Mouse (Mus musculus) 3134 (cell line): ENCODE measurements around the gene Nfil3.

Source experiments
- DNase-seq: peaks from one replicate; pipeline ENCODE4 v3.0.0-alpha.2; 2011; ENCODE audit warnings: low spot score; ENCODE audit not compliant: insufficient read length; ENCODE audit errors: extremely low read depth

Gene Nfil3

GRCm38 (mm10) chr13:52982703-52983102 lies 1.8 kb upstream of the Nfil3 start:
- DNase-seq = peak; percentile 69

GRCm38 (mm10) chr13:52981441-52982281 lies 788 bp upstream of the Nfil3 start:
- no peak for DNase-seq

GRCm38 (mm10) chr13:52980211-52980950 lies 492 bp downstream of the Nfil3 start:
- peak; percentile 84 for DNase-seq

GRCm38 (mm10) chr13:52979331-52980051 lies 1.4 kb downstream of the Nfil3 start:
- no peak for DNase-seq

GRCm38 (mm10) chr13:52978321-52978981 lies 2.4 kb downstream of the Nfil3 start:
- DNase-seq = peak; percentile 65

GRCm38 (mm10) chr13:52977757-52978156 lies 3.1 kb downstream of the Nfil3 start:
- DNase-seq = no peak

- DNase-seq = no peak
Observed at GRCm38 (mm10) chr13:52977221-52977609, 3.7 kb downstream of the Nfil3 start.

- DNase-seq = peak; percentile 59
Observed at GRCm38 (mm10) chr13:52976510-52977220, 4.2 kb downstream of the Nfil3 start.

- DNase-seq = no peak
Observed at GRCm38 (mm10) chr13:52976130-52976509, 4.8 kb downstream of the Nfil3 start.

GRCm38 (mm10) chr13:52974676-52975075 lies 6.2 kb downstream of the Nfil3 start:
- no peak for DNase-seq

- DNase-seq = peak; percentile 38
Observed at GRCm38 (mm10) chr13:52973427-52973826, 7.4 kb downstream of the Nfil3 start.

- DNase-seq = no peak
Observed at GRCm38 (mm10) chr13:52972626-52973025, 8.2 kb downstream of the Nfil3 start.

GRCm38 (mm10) chr13:52970876-52971275 lies 10.0 kb downstream of the Nfil3 start:
- no peak for DNase-seq

- no peak for DNase-seq
Observed at GRCm38 (mm10) chr13:52962922-52963321, 18.0 kb downstream of the Nfil3 start.

- DNase-seq = no peak
Observed at GRCm38 (mm10) chr13:52962361-52962760, 18.5 kb downstream of the Nfil3 start.

- DNase-seq = no peak
Observed at GRCm38 (mm10) chr13:52953779-52954553, 26.9 kb downstream of the Nfil3 start.

- DNase-seq = no peak
Observed at GRCm38 (mm10) chr13:52949211-52949610, 31.7 kb downstream of the Nfil3 start.

- DNase-seq = no peak
Observed at GRCm38 (mm10) chr13:52947545-52947944, 33.3 kb downstream of the Nfil3 start.

- no peak for DNase-seq
Observed at GRCm38 (mm10) chr13:52945769-52946168, 35.1 kb downstream of the Nfil3 start.
